Mouse (Mus musculus) spleen, postnatal 0 days (tissue): ENCODE data around the gene Borcs8. TPM values are rescaled to one million over a fixed set of nuclear protein-coding genes. Genes with fewer than 3 reads are reported as not detected.

Source experiments
- polyA plus RNA-seq: library from polyadenylated mRNA; unstranded; fragments of >200 nt; fragmentation: Nextera tagmentation; extraction: Ambion mirVana; gene quantifications from 2 replicates; pipeline ENCODE4 v1.2.1, GENCODE M21; 2015

Gene Borcs8
- 26.4 and 31.2 TPM in 2 replicates for polyA plus RNA-seq

GRCm38 (mm10) chr8:70139026-70139857, at the start of gene Borcs8, which contains the start of the genes Rfxank and Mef2b:
Gene Borcs8, plus strand, starts transcription at chr8:70139499.
Gene Rfxank, minus strand, starts transcription at chr8:70139154.
Gene Mef2b, plus strand, starts transcription at chr8:70139711.

GRCm38 (mm10) chr8:70120667-70121066, 18.6 kb upstream of the Borcs8 start, which contains the start of gene Ncan:
Gene Ncan, minus strand, starts transcription at chr8:70120873.

GRCm38 (mm10) chr8:70131166-70131883, 8.0 kb upstream of the Borcs8 start, which contains the start of gene Nr2c2ap:
Gene Nr2c2ap, plus strand, starts transcription at chr8:70131333.

GRCm38 (mm10) chr8:70172043-70172681, 32.9 kb downstream of the Borcs8 start, which contains the start of gene Tmem161a:
Gene Tmem161a, plus strand, starts transcription at chr8:70172356.

Other genes with a start within 250 kb of the Borcs8 start
- 3.7 and 4.8 TPM in 2 replicates for gene Tssk6, start 237.3 kb upstream of the Borcs8 start, polyA plus RNA-seq
- gene Ndufa13, start 236.9 kb upstream of the Borcs8 start, polyA plus RNA-seq = 112 TPM in 2 replicates
- gene Yjefn3, start 236.8 kb upstream of the Borcs8 start, polyA plus RNA-seq = 0.34 and 1.4 TPM in 2 replicates
- gene Gatad2a, start 143.1 kb upstream of the Borcs8 start, polyA plus RNA-seq = 33.0 and 33.7 TPM in 2 replicates
- gene Mau2, start 96.8 kb upstream of the Borcs8 start, polyA plus RNA-seq = 26.9 and 29.0 TPM in 2 replicates
- 21.6 and 22.8 TPM in 2 replicates for gene Sugp1, start 96.7 kb upstream of the Borcs8 start, polyA plus RNA-seq
- gene Tm6sf2, start 66.6 kb upstream of the Borcs8 start, polyA plus RNA-seq = 0.29 and 0.35 TPM in 2 replicates
- gene Hapln4, start 56.0 kb upstream of the Borcs8 start, polyA plus RNA-seq = not detected in 2 replicates
- gene Ncan, start 18.6 kb upstream of the Borcs8 start, polyA plus RNA-seq = 0.02 TPM in 1 of 2 replicates, not detected in the other
- 29.3 and 30.0 TPM in 2 replicates for gene Nr2c2ap, start 8.2 kb upstream of the Borcs8 start, polyA plus RNA-seq
- gene Rfxank, start 345 bp upstream of the Borcs8 start, polyA plus RNA-seq = 7.3 and 8.6 TPM in 2 replicates
- 0.22 and 0.40 TPM in 2 replicates for gene Mef2b, start 212 bp downstream of the Borcs8 start, polyA plus RNA-seq
- gene Tmem161a, start 32.9 kb downstream of the Borcs8 start, polyA plus RNA-seq = 25.9 and 30.0 TPM in 2 replicates
- 5.4 TPM in 2 replicates for gene Slc25a42, start 72.8 kb downstream of the Borcs8 start, polyA plus RNA-seq
- 18.2 and 18.8 TPM in 2 replicates for gene Sugp2, start 94.7 kb downstream of the Borcs8 start, polyA plus RNA-seq
- gene Armc6, start 95.0 kb downstream of the Borcs8 start, polyA plus RNA-seq = 12.2 and 13.3 TPM in 2 replicates
- 12.8 and 17.0 TPM in 2 replicates for gene Homer3, start 143.3 kb downstream of the Borcs8 start, polyA plus RNA-seq
- gene Ddx49, start 163.0 kb downstream of the Borcs8 start, polyA plus RNA-seq = 27.7 and 29.9 TPM in 2 replicates
- 164 and 185 TPM in 2 replicates for gene Cope, start 163.0 kb downstream of the Borcs8 start, polyA plus RNA-seq
- gene Cers1, start 176.3 kb downstream of the Borcs8 start, polyA plus RNA-seq = 0.46 and 0.73 TPM in 2 replicates
- 0.16 and 0.34 TPM in 2 replicates for gene Gdf1, start 190.3 kb downstream of the Borcs8 start, polyA plus RNA-seq
- 12.9 and 13.1 TPM in 2 replicates for gene Upf1, start 213.8 kb downstream of the Borcs8 start, polyA plus RNA-seq
- 0.28 and 0.38 TPM in 2 replicates for gene Comp, start 234.1 kb downstream of the Borcs8 start, polyA plus RNA-seq